Mouse (Mus musculus): ENCODE measurements at regions not wholly inside any gene's neighbourhood (a gene's known extent, or its start where the extent isn't known, plus 50 kb on each side); places are given as distances from the start of the nearest gene placed in this dataset.
A peak's percentile ranks its signal among the peaks of the same experiment; 100 is the strongest.

DNA sequence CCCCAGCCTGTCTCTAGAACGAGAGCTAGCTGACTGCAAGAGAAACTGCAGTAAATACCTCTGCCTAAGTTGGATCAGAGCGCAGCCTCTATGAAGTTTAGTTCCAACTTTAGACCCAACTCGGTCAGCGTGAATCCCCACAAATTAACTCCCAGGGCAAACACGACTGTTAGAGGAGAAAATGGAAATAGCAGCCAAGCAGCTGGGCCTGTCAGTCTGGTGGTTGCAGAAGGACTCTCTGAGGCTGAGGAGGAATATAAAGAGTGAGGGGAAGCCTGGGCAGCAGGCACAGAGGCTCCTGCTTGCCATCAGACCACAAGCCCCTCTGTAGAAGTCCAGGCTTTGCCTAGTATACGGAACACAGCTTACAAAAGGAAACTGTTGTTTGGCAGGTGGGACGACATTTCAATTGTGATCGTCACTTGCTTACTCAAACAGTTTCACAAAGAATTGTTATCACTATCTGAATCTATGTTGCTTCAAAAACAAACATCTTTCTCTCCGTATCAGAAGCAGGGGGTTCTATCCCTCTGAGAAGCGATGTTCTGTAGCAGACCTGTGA, 135.0 kb downstream of the Lmo4 start:
- DNase-seq = no peak

DNA sequence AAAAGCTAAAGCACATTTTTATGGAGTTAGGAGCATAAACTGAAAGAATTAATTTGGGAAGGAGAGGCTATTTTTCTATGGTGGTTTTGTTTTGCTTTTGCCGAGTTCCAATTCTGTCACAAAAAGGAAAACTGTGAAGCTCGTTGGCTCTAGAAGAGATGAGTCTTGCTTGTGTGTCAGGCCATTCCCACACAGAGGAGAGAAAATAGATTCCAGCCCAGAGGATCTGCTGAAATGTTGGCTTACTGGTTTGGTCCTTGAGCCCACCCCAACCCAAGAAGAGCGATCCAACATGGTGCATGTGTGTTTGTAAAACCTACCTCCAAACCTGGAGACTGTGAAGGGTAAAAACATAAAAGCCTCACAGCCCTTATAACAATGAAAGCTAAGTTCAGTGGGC, 138.0 kb downstream of the Lmo4 start:
- DNase-seq = no peak

GRCm38 (mm10) chr3:144058106-144058505, 146.9 kb downstream of the Lmo4 start:
- no peak for DNase-seq

GRCm38 (mm10) chr3:144050341-144050740, 154.7 kb downstream of the Lmo4 start:
- no peak for DNase-seq

DNA sequence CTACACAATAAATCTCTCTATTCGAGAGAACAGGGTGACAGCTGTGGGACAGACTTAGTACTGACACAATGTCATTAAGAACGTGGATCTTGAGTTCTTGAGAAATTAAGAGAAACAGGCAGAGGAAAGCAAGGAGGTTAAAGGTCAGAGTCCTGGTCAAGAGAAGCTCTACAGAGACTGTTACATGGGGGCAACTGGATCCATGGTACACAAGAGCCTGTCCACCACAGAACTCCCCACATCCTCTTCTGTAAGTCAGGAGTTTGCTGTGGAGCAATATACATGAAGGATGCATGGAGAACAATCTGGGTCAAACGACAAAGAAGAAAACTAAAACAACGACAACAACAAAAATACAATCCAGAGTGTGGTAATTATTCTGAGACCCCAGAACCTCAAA, 155.8 kb downstream of the Lmo4 start:
- DNase-seq = no peak

- DNase-seq = no peak
Measured at GRCm38 (mm10) chr3:144044366-144044765, 160.7 kb downstream of the Lmo4 start.

DNA sequence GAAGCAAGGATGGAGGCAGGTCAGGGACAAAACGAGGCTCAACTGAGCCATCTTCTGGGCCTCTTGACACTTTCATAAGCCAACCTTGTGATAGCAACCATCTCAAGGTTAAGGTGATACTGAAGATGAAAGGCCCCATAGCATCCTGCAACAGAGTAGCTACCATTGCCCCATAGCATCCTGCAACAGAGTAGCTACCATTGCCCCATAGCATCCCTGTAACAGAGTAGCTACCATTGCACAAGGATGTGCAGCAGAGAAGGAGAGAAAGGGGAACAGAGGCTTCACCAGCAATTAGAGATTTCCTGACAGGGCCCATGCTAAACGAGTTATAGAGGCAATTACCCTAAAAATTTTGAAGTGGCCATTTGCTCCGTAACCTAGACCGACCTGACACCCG, 163.2 kb downstream of the Lmo4 start:
- no peak for DNase-seq

DNA sequence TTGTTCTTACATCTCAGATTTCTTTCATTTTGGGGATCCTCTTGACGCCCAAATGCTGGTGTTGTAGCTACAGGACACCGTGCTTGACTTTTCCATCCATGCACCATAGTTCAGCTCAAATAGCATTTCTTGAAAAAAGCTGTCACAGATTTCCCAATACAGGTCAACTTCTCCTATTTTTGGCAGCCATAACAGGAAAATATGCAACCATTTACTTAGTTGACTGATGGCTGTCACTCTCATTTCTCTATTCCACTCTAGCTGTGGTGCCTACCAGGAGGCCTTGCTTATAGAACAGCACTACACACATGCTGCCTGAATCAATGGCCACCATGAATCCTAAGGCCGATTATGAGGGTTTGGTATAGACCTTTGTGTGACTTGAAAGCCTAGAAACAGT, 165.5 kb downstream of the Lmo4 start:
- DNase-seq = no peak

- no peak for DNase-seq
Measured at GRCm38 (mm10) chr3:144029611-144030010, 175.4 kb downstream of the Lmo4 start.

- DNase-seq = no peak
Measured at GRCm38 (mm10) chr3:144029121-144029520, 175.9 kb downstream of the Lmo4 start.

DNA sequence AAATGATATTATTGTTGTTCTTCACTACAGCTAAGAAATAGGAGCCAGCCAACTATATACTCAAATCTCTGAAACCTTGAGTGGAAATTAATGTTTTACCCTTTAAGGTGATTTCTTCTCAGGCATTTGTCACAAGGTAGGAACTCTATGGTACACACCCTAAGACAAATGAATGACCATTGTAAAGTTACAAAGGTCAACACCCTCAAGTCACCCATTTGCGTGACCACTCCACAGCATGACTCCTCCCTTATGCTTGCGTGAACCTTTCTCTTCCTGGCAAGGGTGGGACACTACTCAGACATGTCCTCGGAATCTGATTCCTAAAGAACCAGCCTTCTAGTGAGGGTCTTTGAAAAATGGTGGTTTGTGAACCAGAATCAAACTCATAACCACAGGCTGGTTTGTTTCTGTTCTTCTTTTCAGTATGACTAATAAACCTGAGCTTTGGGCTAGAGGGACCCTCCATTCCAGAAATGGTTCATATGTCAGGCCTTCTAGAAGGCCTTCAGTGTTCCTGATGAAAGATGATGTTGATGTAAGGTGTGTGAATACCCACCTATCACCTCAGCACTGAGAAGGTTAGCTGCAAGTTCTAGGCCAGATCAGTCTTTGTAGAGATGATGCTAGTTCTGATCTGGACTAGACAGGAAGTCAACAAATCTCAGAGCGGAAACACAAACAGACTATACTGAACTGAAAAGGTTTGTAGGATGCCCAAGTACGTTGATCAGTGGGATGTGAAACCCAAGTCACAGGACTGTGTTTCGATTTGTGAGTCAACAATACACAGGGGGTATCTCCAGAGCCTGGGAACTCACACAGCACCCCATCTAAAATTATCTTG, 177.7 kb downstream of the Lmo4 start:
- DNase-seq = no peak

DNA sequence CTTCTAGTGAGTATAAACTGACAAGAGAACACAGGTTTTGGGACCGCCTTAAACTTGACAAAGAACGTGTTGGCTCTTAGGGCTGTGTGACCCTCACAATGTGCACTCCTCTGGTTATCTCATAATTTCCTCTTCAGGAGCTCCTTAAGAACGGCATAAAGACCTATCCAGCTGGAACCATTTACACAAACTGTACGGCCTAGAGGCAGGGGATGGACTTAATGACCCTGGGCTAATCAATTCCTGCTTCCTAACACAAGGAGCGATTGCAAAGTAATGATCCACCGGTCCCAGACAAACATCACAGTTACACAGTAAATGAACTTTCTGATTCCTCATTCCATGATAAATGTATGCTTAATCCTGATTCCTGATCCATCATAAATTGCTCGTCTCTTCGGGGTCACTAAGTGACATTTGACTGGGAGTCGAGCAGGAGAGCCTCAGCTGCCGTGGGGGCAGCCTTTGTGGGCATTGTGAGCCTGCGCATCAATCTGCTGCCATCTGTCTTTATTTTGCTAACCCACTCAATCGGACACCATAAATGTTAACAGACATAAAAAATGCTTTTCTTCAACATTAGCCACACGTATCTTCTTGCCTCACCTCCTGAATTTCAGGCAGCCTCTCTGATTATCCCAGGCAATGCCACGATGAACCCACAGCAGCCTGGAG, 179.4 kb downstream of the Lmo4 start:
- DNase-seq = no peak

DNA sequence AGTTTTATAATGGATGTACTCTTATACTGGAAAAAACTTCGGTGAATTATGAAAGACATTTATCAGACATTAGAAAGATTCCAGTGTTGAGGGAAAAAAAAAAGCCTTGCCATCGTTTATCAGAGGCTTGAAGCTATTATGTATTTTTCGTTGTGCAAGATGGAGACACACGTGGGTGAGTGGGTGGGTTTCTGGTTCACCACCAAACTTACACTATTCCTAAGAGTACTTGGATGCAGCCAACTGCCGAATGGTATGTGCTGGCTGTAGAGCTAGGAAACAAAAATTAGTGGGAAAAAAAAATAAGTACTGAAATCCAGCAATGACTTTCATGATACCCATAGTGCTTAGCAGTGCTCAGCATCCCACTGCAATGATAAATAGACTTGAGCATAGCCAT, 180.8 kb downstream of the Lmo4 start:
- DNase-seq = no peak

- DNase-seq = no peak
Measured at GRCm38 (mm10) chr3:144023058-144023457, 182.0 kb downstream of the Lmo4 start.

GRCm38 (mm10) chr3:144021969-144022368, 183.1 kb downstream of the Lmo4 start:
- no peak for DNase-seq

DNA sequence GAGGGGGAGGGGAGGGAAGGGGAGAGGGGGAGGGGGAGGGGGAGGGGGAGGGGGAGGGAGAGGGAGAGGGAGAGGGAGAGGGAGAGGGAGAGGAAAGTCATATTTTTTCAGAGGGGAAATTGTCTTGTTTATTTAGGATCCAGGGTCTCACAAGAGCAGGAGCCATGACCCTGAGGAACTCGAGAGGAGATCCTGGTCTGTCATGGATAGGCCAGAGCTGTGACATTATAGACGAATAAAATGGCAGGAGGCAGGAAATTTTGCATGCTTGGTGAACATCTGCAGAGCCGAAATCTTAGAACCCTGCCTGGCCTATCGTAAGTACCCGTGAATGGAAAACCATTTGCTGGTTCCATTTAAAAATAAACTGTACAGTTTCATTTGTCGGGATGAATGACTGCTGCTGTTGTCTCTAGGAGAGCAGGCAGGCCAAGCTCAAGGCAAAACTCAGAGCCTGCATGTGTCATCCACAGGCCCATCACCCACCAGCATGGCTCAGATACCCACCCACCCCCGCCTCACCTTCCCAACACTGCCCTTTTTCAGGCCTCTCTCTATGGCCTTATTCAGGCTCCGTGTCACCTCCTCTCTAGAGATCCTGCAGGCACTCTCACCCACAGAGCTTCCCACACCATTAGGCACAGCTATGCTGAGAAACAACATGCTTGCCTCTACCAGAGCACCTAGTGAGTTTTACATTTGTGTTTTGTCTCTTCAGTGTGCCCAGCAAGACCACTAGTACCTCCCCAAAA, 184.7 kb downstream of the Lmo4 start:
- no peak for DNase-seq

DNA sequence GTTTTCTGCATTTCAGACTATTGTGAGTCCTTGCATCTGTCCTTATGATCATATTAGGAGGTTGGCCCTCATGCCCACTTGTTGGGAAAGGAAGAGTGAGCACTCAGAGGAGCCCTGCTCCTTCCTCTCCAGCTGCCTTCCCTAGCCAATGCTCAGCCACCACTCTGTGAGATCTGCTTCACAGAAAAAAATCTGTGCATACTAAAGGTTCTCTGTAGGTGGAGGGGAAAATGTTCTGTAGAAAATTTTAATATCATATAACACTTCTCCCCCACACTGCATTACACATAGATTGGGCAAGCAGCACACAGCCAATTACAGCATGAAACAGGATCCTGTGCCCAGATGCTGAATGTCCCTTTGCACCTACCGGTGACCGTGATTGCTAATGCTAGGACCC, 185.7 kb downstream of the Lmo4 start:
- no peak for DNase-seq

- DNase-seq = peak; percentile 57
Measured at GRCm38 (mm10) chr3:144018559-144018958, 186.5 kb downstream of the Lmo4 start.

- DNase-seq = no peak
Measured at GRCm38 (mm10) chr3:144015236-144015635, 189.8 kb downstream of the Lmo4 start.

- no peak for DNase-seq
Measured at GRCm38 (mm10) chr3:144013481-144014125, 191.4 kb downstream of the Lmo4 start.

DNA sequence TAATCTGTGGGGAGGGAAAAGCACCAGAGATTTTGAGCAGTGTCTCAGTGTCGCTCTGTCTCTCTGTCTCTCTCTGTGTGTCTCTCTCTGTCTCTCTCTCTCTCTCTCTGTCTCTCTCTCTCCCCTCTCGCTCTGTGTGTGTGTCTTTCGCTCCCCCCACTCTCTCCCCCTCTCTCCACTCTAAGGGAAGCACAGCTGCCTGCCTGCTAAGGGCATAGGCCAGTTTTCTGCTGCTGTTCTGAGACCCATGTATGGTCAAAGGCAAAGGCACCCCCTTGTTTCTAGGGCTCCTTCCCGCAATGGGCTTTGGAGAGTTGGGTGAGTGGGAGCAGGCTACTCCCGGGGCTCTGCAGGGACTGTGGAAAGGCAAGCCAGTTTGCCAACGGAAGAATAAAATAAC, 192.2 kb downstream of the Lmo4 start:
- DNase-seq = no peak

DNA sequence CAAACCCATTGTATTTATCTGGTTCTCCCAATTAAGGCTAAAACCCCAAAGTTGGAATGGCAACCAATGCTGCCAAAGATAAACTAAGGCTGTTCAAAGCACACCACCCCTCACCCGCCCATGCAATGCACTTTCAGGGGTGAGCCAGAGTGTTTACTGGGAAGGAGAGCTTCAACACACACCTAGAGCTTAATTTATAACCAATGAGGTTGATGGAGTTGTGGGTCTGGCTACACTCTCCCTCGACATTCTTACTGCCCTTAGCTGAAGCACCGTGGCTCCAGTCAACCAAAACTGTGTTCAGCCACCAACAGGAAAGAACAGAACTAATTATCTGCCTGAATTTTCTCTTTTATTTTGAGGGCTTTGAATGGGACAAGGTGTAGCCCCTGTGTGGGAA, 192.8 kb downstream of the Lmo4 start:
- no peak for DNase-seq

DNA sequence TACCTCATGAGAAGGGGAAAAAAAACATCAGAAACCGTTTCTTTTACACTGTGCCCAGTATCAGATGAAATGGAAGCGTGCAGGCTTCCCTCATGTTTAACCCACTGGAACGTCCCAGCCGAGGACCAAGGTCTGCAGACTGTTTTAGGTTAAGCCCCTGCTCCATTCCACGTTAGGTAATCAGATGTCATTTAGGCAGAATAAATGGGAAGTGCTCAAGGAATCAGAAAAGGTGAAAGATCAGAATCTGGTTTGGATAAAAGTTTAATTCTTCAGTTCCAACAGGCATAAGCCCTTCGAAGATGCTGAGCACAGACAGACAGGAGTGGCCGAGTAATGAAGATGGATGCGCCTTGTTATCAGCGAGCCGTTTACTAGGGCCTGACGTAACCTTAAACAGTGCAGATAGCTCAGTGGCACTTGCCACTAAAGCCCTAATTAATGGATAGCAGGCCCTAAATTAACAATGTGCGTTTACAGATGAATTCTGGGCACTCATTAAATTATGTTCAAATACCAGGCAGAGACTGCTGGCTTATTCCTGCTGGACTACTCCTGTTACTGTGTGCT, 193.5 kb downstream of the Lmo4 start:
- DNase-seq = no peak
